Mouse (Mus musculus) large intestine, adult 2 months (tissue): ENCODE results near the gene Tmem62. TPM values are rescaled to one million over a fixed set of nuclear protein-coding genes. Genes with fewer than 3 reads are reported as not detected.
"Not testable (repeated sequence)": the region's sequence is repeated elsewhere in the genome, so short reads cannot be mapped to it uniquely, and the experiment has no call there.

ENCODE experiments used
- DNase-seq: peaks from one replicate; pipeline ENCODE4 v3.0.0-alpha.2; 2012; ENCODE audit warnings: low read depth, low spot score
- WGBS: fragments of 180-500 bp; shearing (Covaris S2); methylation state at CpG from one replicate; pipeline ENCODE4 v1.1.7; 2018; 5-methylcytosine and 5-hydroxymethylcytosine counted together
- polyA plus RNA-seq: library from polyadenylated mRNA; depleted of rRNA; stranded (reverse); fragments of >200 nt; gene quantifications from 2 replicates; pipeline ENCODE4 v1.2.3, GENCODE M21; 2012

Gene Tmem62
- polyA plus RNA-seq, 1 experiment = 6.3 TPM

DNA sequence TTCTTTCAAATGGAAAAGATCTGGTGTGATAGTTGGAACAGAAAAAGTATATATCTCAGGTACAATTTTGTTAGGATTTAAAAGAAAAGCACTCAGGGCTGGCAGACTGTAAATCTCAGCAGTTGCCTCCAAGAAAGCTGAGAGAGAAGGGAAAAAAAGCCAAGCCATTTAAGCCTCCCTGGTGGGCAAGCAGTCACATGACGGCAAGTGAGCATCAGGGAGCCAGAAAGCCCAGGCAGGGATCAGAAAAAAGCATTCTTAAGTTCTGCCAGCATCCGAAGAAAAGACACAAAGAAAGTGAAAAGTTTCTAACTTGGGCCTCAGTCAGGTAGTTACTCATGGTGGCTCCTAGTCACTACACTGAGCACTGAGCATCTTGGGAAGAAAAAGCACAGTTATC is 6.8 kb downstream of the Tmem62 start:
- DNase-seq = no peak
- 85% methylated on average over 2 of the region's 2 CpGs for WGBS

GRCm38 (mm10) chr2:120985241-120985640 is 8.4 kb downstream of the Tmem62 start:
- WGBS = 96% methylated on average over 1 of the region's 1 CpGs
- no peak for DNase-seq

DNA sequence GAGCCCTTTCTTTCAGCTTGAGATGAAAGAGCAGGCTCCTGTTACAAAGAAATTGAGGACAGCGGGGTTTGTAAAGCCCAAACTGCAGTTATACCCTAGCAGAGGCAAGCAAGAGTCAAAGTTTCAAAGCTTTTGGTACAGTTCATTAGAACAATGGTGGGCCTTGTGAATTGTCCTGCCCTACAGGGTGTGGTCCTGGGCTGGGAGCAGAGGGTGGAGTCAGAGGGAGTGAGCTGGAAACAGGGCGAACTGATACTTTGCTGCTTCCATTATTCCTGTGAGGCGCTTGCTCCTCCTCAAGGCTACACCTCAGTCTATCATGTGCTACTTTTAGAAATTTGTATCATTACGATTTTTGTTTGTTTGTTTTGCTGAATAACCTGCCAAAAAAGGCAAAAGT is 14.4 kb downstream of the Tmem62 start:
- DNase-seq = no peak
- 78% methylated on average over 4 of the region's 4 CpGs for WGBS

- DNase-seq = not testable (repeated sequence)
- WGBS = 54% methylated on average over 1 of the region's 1 CpGs
These were observed 19.8 kb downstream of the Tmem62 start for GRCm38 (mm10) chr2:120996607-120997006.

GRCm38 (mm10) chr2:120998863-120999262 is 22.0 kb downstream of the Tmem62 start:
- WGBS = 84% methylated on average over 8 of the region's 8 CpGs
- DNase-seq = no peak

DNA sequence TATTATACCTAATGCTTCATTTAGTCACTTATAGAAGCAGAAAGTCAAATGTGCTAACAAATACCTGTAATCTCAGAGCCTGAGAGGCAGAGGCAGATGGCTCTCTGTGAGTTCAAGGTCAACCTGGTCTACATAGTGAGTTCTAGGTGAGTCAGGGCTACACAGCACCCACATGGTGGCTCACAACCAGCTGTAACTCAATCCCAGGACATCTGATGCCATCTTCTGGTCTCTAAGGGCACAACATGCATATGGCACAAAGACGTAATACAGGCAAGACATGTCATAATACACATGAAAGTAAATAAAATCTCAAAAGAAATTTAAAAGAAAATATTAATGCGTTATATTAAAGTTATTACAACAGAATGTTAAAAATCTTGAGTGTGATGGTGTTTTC is 26.8 kb downstream of the Tmem62 start:
- 87% methylated on average over 2 of the region's 2 CpGs for WGBS
- DNase-seq = no peak

DNA sequence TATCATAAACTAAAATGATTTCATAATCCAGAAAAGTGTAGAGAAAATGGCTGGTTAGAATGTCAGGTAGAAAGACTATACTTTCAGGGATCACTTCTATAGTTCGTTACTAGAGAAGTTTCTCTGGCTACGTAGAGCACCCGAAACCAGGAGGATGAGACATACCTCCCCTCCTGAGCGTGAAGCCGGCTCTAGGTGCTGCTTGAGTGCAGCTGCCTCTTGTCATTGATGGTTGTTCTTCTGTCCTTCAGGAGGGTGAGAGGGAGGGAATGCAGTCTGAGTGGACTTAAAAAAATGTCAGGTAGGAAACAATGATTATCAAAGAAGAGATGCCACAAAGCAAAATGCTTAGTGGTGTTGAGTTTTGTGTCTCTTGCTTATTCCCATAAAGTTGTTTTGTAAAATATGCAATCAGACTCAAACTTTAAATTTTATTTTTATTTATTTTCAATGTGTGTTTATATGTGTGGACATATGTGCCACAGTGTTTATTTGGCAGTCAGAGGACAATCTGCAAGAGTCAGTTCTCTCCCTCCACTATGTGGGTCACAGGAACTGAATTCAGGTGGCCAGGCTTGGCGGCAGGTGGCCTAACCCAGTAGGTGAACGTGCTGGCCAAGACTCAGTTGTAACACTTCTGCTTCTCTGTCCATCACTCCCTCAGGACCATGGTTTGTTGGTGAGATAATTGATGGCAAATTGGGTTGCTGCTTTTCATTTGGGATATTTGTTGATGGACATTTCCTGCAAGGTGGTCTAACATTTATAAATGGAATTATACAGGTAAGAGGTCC is 27.4 kb downstream of the Tmem62 start:
- no peak for DNase-seq
- WGBS = 89% methylated on average over 7 of the region's 7 CpGs

DNA sequence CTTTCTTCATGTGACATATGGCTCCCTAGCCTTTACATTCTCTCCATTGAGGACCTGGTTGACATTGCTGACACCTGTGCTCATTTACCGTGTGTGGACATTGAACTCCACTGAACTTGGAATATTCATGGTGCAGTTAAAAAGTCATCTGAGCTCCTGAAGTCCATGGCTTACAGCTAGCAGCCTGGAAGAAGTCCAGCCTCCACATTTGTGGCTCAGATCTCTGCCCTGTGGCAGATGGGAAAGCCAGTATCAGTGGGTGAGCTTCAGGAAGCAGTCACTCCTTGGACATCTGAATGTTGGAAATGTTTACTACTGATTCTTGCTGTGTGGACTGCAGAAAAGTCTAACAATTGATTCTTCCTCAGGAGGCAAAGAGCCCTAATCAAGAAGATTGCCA is 30.2 kb downstream of the Tmem62 start:
- DNase-seq = no peak
- 58% methylated on average over 1 of the region's 1 CpGs for WGBS

GRCm38 (mm10) chr2:121007925-121008663 is 31.3 kb downstream of the Tmem62 start, which contains the start of gene Ccndbp1:
Gene Ccndbp1, plus strand, starts transcription at chr2:121008403.
- peak; percentile 83 for DNase-seq
- 1% methylated on average over 34 of the region's 34 CpGs for WGBS

- under 1% methylated on average over 12 of the region's 12 CpGs for WGBS
- no peak for DNase-seq
These were observed 31.8 kb downstream of the Tmem62 start for GRCm38 (mm10) chr2:121008664-121009007.

GRCm38 (mm10) chr2:121009071-121009677 is 32.4 kb downstream of the Tmem62 start:
- WGBS = 12% methylated on average over 5 of the region's 5 CpGs
- no peak for DNase-seq

- WGBS = 93% methylated on average over 9 of the region's 9 CpGs
- DNase-seq = no peak
These were observed 35.9 kb downstream of the Tmem62 start for GRCm38 (mm10) chr2:121012676-121013075.

DNA sequence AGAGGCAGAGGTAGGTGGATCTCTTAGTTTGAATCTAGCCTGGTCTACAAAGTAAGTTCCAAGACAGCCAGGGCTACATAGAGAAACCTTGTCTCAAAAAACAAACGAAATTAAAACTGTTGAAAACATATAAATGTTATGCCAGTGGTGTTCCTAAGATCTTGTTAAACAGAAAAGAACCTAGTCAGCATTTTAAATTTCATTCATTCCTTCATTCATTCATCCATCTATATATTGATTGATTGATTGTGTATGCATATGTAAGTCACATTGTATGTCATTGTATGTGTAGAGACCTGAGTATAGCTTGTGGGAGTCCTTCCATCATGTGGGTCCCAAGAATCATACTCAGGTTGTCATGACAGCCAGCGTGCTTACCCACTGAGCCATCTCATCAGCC is 38.7 kb downstream of the Tmem62 start:
- DNase-seq = no peak
- 88% methylated on average over 2 of the region's 2 CpGs for WGBS

- 90% methylated on average over 9 of the region's 9 CpGs for WGBS
- DNase-seq = no peak
These were observed 39.4 kb downstream of the Tmem62 start for GRCm38 (mm10) chr2:121016226-121016625.

GRCm38 (mm10) chr2:121017151-121017550 is 40.3 kb downstream of the Tmem62 start:
- WGBS = 89% methylated on average over 1 of the region's 1 CpGs
- no peak for DNase-seq

- no peak for DNase-seq
- 19% methylated on average over 5 of the region's 5 CpGs for WGBS
These were observed 46.1 kb downstream of the Tmem62 start for GRCm38 (mm10) chr2:121022918-121023317.

- no peak for DNase-seq
- 52% methylated on average over 5 of the region's 5 CpGs for WGBS
These were observed 60.0 kb downstream of the Tmem62 start, which contains the start of gene Epb42 for GRCm38 (mm10) chr2:121036733-121037341. Gene Epb42, minus strand, starts transcription at chr2:121037072.

DNA sequence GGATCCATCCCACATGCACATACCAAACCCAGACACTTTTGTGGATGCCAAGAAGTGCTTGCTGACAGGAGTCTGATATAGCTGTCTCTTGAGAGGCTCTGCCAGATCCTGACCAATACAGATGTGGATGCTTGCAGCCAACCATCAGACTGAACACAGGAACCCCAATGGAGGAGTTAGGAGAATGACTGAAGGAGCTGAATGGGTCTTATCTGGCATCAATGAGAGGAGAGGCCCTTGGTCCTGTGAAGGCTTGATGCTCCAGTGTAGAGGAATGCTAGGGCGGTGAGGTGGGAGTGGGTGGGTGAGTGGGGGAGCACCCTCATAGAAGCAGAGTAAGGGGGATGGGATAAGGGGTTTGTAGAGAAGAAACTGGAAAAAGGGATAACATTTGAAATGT is 62.0 kb downstream of the Tmem62 start:
- DNase-seq = not testable (repeated sequence)
- 97% methylated on average over 1 of the region's 1 CpGs for WGBS

DNA sequence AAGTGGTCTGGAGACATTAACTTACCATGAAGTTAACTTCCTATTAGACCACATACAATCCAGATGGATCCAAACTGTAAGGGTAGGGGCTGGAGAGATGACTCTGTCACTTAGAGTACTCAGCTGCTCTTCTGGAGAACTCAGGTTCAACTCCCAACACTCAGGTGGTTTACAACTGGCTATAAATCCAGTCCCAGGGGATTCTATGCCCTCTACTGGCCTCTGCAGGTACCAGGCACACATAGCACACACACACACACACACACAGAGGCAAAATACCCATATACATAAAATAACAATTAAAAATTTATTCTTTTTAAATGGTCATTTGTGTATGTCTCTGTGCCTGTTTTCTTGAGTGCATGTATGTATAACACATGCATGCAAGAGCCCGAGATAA is 62.6 kb downstream of the Tmem62 start:
- WGBS = 97% methylated on average over 1 of the region's 1 CpGs
- no peak for DNase-seq

- WGBS = 31% methylated on average over 5 of the region's 5 CpGs
- peak; percentile 3 for DNase-seq
These were observed 64.3 kb downstream of the Tmem62 start for GRCm38 (mm10) chr2:121041098-121041497.
